Mouse (Mus musculus) testis, adult 2 months (tissue): ENCODE measurements at regions not wholly inside any gene's neighbourhood (a gene's known extent, or its start where the extent isn't known, plus 50 kb on each side); places are given as distances from the start of the nearest gene placed in this dataset.

Experiments
- H3K27ac ChIP-seq: fragments of 200-500 bp; 2 replicates; pipeline ENCODE4 v1.5.1; 2012; ENCODE audit warnings: low read depth, low read length; ENCODE audit not compliant: control insufficient read depth, insufficient read depth
- H3K27me3 ChIP-seq: fragments of 200-500 bp; 2 replicates; pipeline ENCODE4 v1.6.1; 2012; ENCODE audit warnings: mild to moderate bottlenecking, low read length, moderate library complexity; ENCODE audit not compliant: control insufficient read depth, insufficient read depth
- H3K36me3 ChIP-seq: fragments of 200-500 bp; 2 replicates; pipeline ENCODE4 v1.6.1; 2012; ENCODE audit warnings: mild to moderate bottlenecking, low read length; ENCODE audit not compliant: control insufficient read depth, insufficient read depth
- H3K4me1 ChIP-seq: fragments of 200-500 bp; 2 replicates; pipeline ENCODE4 v1.6.1; 2012; ENCODE audit warnings: low read length; ENCODE audit not compliant: control insufficient read depth, insufficient read depth
- H3K4me3 ChIP-seq: fragments of 200-500 bp; 2 replicates; pipeline ENCODE4 v1.5.1; 2012; ENCODE audit warnings: low read depth, mild to moderate bottlenecking, low read length, moderate library complexity, mixed read lengths; ENCODE audit not compliant: control insufficient read depth
- CTCF ChIP-seq: fragments of 200-500 bp; IDR thresholded peaks from 2 replicates; pipeline ENCODE4 v1.5.1; 2012; ENCODE audit warnings: low read depth, mild to moderate bottlenecking, inconsistent platforms, low read length, moderate library complexity; ENCODE audit not compliant: control insufficient read depth, insufficient read depth, insufficient replicate concordance
- POLR2A ChIP-seq: fragments of 200-500 bp; IDR thresholded peaks from 2 replicates; pipeline ENCODE4 v1.6.1; 2012; ENCODE audit warnings: low read depth, mild to moderate bottlenecking, inconsistent platforms, low read length, moderate library complexity; ENCODE audit not compliant: control insufficient read depth

DNA sequence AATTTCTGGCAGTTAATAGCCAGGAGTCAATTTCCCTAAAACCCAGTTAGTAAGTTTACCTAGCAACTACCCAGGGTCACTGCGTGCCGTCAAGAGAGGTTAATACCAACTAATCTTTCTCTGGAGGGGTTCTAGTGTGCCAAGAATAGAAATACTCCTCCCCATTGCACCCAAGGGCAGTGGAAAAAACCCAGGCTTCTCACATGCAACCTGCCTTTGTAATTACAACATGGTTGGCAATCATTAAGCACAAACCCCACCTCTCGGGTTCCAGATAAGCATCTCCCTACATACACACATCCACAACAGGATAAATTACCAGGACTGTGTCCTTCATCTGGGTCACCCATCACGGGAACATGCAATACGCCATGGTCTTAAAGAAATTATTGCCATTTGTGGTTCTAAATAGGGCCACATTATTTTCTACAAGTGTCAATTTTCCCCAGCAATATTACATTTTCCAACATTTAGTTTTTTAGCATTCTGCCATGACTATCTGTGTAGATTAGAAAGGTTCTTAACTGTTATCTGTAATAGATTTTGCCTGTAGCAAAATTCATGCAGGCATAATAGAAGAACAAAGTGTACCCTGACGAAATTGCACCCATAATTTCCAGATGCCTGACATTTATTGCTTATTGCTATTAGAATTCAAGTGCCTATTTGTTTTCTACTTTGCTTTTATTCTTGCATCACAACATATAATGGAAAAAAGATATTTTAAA lies 336.3 kb downstream of the Tox3 start:
- no peaks in the 10 kb centered on the region for H3K27me3 ChIP-seq

GRCm38 (mm10) chr8:90009431-90009830 lies 338.7 kb downstream of the Tox3 start:
- no peak for TF ChIP-seq POLR2A
- no peak for TF ChIP-seq CTCF
- no peaks in the 10 kb centered on the region for H3K36me3 ChIP-seq
- no peak overlapping the region for H3K4me3 ChIP-seq
- H3K4me1 ChIP-seq: no peaks in the 10 kb centered on the region
- no peaks in the 10 kb centered on the region for H3K27me3 ChIP-seq
- no peak overlapping the region for H3K27ac ChIP-seq

More for the DNA sequence above, 336.3 kb downstream of the Tox3 start:
- Histone ChIP-seq H3K27ac (no peak overlapping the region), H3K36me3 (no peaks in the 10 kb centered on the region), H3K4me3 (no peak overlapping the region), H3K4me1 (no peaks in the 10 kb centered on the region)
- TF ChIP-seq POLR2A (no peak), CTCF (no peak)

GRCm38 (mm10) chr8:90000899-90001640 lies 347.1 kb downstream of the Tox3 start:
- Histone ChIP-seq H3K4me3 (no peak overlapping the region), H3K36me3 (no peaks in the 10 kb centered on the region), H3K4me1 (no peaks in the 10 kb centered on the region), H3K27me3 (no peaks in the 10 kb centered on the region), H3K27ac (no peak overlapping the region)
- TF ChIP-seq CTCF: peak; percentile 80; the same call in 1 of the 2 replicates
- no peak for TF ChIP-seq POLR2A

DNA sequence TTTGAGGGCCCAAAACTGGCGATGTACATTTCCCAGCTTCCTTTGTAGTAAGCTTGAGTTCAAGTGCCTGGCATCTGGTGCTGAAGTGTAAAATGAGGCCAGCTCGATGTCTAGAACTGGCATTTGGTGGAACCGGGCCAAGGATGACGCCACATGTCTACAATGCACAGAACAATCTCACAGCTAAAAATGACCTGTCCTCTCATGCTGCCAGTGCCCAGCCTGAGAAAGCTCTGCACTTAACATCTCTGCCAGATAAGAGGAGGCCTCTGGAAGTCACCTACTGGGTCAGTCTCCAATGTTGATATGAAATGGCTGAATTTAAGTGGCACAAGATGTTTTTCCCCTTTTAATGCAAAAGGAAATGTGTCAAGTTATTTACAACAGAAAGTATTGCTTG lies 354.4 kb downstream of the Tox3 start:
- H3K27ac ChIP-seq: no peak overlapping the region
- no peaks in the 10 kb centered on the region for H3K36me3 ChIP-seq
- no peaks in the 10 kb centered on the region for H3K4me1 ChIP-seq
- H3K27me3 ChIP-seq: no peaks in the 10 kb centered on the region
- no peak for TF ChIP-seq CTCF
- TF ChIP-seq POLR2A: no peak
- no peak overlapping the region for H3K4me3 ChIP-seq

GRCm38 (mm10) chr8:89983859-89984258 lies 364.3 kb downstream of the Tox3 start:
- H3K36me3 ChIP-seq: no peaks in the 10 kb centered on the region
- no peak overlapping the region for H3K4me3 ChIP-seq
- no peak overlapping the region for H3K27ac ChIP-seq
- H3K27me3 ChIP-seq: no peaks in the 10 kb centered on the region
- no peaks in the 10 kb centered on the region for H3K4me1 ChIP-seq
- TF ChIP-seq CTCF: no peak; the same call in 1 of the 2 replicates
- TF ChIP-seq POLR2A: no peak

DNA sequence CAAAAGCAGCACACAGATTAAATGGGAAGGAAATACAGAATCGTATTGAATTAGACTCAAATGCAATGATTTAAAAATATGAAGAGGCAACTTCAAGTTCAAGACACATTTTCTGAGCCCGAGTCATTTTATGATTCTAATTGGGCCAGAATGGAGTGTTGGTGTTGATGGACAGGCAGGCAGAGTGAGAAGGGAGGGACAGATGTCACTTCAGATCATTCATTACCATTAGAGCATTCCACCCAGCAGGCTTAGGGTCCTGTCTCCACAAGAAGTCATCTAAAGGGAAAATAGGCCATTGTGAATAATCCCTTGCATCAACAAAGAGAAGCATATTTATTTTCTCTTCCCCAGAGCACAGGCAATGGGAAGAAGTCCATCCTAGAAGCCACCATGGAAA lies 365.6 kb downstream of the Tox3 start:
- Histone ChIP-seq H3K4me1 (no peaks in the 10 kb centered on the region), H3K27me3 (no peaks in the 10 kb centered on the region), H3K4me3 (no peak overlapping the region), H3K27ac (no peak overlapping the region), H3K36me3 (no peaks in the 10 kb centered on the region)
- no peak for TF ChIP-seq CTCF
- no peak for TF ChIP-seq POLR2A

DNA sequence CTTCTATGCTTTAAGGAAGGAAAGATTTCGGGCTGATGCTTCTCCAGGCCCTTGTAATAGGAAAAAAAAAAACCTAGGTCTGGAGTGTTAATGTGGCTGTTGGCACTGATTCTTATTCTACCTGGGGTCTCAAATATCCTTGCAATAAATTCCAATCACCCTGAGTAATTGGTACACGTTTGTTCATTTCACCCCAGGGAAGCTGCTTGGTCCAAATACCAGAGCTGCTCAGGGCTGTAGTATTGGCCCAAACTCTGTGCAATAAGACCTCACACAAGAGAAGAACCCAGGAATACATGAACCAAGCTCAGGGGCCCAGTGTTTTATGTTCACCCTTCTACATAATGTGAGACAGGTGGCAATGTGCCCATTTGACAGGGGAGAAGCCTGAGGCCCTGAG lies 366.8 kb downstream of the Tox3 start:
- no peaks in the 10 kb centered on the region for H3K36me3 ChIP-seq
- no peaks in the 10 kb centered on the region for H3K27me3 ChIP-seq
- no peak overlapping the region for H3K27ac ChIP-seq
- TF ChIP-seq POLR2A (no peak), CTCF (no peak)
- no peak overlapping the region for H3K4me3 ChIP-seq
- H3K4me1 ChIP-seq: no peaks in the 10 kb centered on the region
